Mouse (Mus musculus) mouse embryonic stem cell (cell line): ENCODE measurements around the gene Kcnip1.

Source experiments
- in situ Hi-C, 2 experiments: fragments of 300-500 bp; cut with MboI; formaldehyde crosslinking; loops; 1 replicate in 1 of 2; 3 replicates in 1 of 2; pipeline ENCODE4 v1.14.3; 2019 to 2020; ENCODE audit warnings: low sequenced_read_pairs in 2 of 2, low pct_unique_long_range_greater_than_20kb in 1 of 2, mixed read lengths in 1 of 2; ENCODE audit not compliant: unreplicated experiment in 1 of 2

Gene Kcnip1

DNA sequence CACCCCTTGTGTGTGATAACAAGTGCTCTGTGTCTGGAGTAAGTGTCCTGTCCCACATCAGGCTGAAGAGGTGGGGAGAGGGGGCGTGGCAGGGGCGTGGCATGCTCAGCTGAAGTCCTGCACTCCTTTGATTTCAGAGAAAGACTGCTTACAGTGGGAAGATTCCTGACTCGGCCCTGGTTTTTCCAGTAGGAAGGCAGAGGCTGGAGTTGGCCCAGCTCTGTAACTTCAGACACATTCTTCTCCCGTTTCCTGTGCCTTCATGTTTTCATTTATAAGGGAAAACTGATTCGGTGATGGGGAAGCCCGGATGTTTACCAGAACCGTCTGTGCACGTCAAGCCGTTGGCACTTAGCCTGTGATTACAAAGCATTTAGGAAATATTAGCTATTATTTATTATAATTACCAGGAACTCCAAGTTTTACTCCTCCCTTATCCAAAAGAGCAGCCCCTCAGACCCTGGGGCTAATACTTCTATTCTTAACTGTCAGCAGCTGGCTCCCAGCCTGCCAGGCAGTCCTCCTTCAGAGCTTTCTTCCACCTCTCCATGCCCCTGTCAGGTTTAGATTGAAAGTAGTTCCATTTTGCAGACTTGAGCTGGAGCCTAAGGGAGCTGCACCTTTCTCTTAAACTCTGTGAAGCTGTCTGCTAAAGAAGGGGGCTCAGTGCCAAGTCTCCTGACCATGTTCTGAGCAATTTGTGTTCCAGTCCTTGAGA lies 120.8 kb downstream of the Kcnip1 start:
- in situ Hi-C loops, result no loop called here

DNA sequence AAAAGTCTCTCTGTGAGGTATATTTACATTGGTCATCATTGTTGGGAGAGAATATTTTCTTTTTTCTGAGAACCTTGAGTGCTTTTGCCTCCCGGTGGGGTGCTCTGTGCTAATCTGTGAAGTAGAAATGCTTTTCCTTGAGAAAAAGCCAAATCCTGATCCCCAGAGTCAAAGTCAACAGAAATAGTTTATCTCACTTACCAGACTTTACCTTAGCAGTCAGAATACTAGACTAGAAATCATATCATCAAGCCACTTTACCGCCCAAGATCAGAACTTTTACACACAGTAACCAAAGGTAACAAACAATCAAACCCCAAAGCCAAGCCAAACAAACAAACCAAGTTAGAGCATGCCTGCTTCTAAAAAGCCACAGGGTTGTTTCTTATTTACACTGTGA lies 122.7 kb downstream of the Kcnip1 start:
- in situ Hi-C loops, result no loop called here

DNA sequence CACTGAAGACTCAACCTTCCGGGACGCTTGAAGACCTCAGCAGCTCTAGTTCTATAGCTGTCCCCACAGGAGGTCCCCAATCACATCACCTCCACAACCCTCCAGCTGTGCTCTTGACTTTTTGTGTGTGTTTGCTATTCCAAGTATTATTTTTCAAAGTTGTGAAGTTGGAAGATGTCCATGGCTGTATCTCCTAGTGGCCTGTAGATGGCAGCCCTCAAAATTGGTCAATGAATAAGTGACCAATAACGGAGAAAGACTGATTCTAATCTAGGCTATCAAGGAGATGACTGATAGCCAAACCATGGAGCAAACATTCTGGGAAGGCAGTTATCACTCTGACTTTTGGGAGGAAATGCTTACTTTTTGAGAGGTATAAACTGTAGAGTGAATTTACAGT lies 123.4 kb downstream of the Kcnip1 start:
- in situ Hi-C loops, result no loop called here

DNA sequence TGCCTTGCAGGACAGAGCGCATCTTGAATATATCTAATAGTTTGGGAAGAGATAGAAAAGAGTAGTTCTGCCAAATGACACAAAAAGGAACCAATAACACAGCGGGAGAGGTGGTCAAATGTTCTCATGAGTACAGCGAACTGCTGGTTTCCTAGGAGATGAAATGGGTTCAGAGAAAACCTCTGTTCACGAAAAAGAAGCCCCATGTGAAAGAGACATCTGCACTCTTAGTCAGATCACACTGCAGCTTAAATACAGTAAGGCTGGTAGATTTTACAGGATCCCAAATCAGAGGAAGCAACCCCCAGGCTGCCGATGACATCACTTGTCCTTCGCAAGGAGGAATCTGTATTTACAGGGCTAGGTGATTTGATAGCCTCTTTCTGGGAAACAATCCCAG lies 126.2 kb downstream of the Kcnip1 start:
- in situ Hi-C loops, result no loop called here

DNA sequence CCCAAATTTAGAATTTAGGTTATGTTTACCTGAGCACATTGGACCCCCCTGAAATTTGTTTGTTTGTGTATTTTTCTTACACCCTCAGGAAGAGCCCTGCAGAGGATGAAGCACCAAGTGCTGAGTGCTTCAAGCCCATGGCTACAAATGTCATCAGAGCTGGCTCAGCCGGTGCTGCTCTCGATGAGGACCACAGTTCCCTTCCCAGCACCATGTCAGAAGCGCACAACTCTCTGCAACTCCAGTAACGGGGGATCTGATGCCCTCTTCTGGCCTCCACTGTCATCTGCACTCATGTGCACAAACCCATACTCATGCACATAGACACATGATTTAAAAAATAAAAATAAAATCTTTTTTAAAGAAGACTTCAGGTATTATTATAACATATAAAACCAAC lies 128.7 kb downstream of the Kcnip1 start:
- in situ Hi-C loops, result no loop called here

DNA sequence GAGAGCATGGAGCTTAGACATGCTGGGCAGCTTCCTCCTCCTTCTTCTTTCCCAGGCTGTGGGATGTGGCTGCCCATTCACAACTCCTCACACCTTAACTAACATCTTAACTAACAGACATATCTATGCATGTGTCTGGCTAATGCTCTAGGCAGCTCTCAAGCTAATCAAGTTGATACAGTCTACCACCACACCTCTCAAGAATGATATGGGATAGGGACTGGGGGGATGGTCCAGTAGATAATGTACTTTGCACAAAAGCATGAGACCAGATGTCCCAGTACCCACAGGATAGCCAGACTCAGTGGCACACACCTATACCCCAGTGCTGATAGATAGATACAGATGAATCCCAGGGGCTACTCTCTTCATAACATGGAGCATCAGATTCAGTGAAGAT lies 131.1 kb downstream of the Kcnip1 start:
- in situ Hi-C loops, result no loop called here

DNA sequence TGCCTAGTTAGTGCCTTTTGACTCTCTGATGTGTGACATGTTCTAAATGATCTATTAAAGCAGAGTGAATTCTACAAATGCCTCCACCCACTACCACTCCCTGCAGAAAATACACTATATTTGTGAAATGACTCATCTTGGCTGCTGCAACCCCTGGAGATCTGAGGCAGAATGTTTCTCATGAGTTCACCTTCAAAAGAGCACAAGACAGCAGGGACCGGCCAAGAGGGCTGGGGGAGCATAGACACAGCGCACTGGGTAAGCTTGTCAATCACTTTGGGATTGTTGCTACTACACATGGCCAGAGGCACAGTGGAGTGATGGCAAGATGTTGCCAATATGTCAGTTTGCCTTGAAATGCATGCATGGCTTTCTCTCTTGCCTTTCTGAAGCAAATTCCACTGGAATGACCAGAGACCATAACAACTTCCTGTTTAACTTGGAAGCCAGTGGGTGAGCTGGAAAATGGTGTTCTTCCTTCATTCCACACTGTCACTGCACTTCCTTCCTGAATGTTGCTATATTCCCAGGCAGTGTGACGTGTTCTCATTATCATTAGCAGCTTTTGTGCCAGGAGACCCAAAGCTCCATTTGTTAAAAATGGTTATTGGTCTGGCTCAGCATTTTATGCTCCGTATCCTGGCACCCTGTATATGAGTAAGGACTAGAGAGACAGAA lies 131.9 kb downstream of the Kcnip1 start:
- in situ Hi-C loops, result no loop called here

DNA sequence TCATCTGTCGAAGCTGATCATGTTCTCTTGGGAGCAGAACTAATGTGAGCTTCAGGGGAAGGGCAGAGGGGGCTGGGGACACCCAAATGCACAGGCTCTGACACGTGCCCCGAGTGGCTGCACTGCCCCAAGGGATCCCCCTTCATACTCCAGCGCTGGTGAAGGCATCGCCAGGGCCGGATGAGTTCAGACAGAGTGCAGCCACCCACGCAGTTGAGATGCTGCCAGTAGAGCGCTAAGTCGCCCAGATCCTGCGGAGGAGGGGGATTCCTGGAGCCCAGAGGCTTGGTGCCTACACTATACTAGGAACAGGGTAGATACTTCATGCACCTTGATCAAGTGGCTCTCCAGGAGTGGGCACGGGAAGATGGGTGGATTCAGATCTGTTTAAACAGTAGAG lies 143.3 kb downstream of the Kcnip1 start:
- in situ Hi-C loops, result no loop called here

DNA sequence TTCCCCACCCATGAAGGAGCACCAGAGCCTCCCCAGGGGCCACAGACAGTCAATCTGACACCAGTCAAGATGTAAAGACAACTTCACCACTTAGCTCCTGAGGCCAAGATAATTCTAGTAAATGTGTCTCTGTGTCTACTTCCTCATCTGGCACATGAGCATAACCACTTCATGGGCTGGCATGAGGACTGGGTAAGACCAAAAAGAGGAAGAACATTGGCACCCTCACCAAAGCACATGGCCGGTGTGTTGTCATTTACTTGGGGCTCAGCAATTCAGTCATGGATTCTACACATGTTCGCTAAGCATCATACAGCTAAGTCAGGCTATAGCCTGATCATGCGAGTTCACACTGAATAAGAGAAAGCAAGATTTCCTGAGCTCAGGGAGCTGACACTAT lies 144.3 kb downstream of the Kcnip1 start:
- in situ Hi-C loops, result no loop called here

DNA sequence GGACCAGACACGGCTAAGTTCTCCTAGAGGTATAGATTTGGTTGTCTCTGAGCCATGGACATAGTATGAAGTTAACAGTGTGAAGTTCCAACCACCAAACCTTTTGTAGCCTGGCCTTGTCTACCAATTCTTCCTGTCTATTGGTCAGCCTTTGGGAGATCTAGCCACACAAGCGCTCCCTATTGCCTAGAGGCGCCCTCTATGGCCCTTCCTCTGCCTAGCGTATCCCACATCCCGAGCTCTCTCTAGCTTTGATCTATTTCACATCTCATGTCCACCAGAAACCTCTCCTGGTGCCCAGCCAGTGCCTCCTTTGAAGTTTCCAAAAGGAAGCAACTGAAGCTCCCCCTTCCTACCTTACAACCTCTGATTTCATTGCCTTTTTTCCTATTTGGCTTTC lies 147.0 kb downstream of the Kcnip1 start:
- in situ Hi-C loops, result no loop called here

DNA sequence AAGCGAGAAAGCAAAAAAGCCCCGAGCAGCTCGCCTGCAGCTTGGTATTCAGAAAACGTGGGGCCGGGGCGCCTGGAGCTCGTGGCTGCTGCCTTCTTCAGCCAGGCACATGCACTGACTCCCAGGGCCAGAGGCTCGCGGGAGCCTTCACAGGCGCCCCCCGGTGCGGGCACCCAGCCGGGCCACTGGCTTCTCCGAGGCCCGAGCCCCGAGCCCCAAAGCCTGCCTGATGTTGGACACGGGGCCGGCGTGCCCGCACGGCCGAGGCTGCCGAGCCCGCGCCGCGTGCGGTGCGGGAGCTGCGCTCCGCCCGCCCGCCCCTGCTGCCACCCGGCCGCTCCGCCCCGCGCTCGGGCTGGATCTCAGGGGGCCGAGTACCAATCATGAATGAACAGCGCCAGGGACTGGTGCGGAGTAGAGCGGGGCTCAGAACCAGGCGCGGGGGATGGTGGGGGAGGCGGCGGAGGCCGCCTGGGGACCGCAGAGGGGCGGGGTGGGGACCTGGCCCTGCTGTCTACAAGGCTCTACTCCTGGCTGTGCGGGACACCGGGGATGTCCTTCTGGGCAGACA lies 149.6 kb downstream of the Kcnip1 start:
- in situ Hi-C loops, result no loop called here

DNA sequence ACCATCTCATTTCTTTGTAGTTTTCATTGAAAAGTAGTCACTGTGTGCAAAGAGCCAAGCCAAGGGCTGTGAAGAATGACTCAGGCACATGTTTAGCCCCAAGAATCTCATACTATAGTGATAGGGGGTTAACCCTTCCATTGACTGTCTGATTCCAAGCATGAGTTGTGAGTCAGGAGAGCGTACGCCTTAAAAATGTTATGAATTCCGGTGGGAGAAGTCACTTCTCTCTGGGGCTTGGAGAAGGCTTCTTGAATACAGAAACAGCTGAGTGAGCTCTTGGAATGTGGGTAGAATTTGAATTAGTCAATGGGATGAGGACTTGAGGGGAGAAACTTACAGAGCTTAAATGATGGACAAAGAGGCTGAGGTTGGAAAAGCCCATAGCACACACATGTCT lies 153.9 kb downstream of the Kcnip1 start:
- in situ Hi-C loops, result no loop called here

DNA sequence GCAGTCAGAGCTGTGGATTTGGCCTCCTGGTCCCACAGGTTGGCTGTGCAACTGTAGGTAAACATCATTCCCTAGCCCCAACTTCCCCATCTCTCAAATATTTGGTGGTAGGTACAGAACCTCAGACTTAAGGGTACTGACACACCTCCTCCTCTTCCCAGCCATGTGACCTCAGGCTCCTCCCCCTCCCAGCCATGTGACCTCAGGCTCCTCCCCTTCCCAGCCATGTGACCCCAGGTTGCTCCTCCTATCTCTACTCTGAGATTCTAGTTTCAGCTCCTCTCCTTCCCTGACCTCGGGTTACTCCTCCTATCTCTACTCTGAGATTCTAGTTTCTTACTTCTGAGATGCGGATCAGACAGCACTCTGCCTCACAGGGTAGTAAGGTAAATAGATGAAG lies 163.2 kb downstream of the Kcnip1 start:
- in situ Hi-C loops, result no loop called here

DNA sequence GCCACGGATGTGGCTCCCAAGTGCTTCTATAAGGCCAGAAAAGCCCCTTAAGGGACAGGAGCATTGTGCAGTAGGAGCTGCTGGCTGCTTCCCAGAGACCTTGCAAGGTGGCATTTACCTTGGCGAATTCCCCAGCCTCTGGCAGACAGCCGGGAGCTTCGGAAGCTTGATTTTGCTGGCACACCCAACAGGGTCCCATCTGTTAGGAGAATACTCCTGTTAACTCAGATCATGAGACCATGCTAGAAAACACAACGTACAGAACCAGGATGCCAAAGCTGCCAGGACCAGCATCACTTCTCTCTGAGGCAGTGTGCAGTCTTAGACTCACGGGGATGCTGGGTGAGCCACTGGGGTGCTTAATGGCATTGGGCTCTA lies 165.1 kb downstream of the Kcnip1 start:
- in situ Hi-C loops, result no loop called here

DNA sequence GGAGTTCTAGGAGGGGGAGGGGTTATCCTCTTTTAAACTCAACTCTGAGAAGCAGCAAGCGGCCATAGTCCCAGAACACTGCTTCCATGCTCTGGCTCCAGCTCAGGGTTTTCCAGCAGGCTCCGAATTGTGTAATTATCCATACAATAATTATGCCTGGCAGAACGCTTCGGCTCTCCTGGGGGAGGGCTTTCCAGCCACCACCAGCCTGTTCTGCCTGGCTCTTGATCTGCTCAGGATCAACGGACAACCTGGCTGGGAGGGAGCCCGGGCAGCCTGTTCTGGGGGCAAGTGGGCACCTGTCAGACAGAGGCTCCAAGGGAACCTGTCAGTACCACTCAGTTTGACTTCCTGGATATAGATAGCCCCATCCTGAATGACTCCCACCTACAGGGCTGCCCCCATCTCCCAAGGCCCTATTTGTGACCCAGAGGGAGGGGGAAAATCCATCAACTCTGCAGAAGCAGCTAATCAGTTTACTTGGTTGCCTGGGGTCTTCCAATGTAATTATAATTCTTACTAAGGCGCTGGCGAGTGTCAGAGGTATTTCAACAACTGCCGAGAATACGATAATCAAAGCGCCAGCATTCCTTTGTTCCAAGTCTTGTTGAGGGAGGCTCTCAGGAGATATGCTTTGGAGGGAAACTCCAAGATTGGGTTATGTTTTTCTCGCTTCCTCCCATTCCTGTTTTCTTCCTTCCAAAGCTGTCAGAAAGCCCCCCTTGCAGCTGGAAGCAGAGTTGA lies 165.7 kb downstream of the Kcnip1 start:
- in situ Hi-C loops, result no loop called here

DNA sequence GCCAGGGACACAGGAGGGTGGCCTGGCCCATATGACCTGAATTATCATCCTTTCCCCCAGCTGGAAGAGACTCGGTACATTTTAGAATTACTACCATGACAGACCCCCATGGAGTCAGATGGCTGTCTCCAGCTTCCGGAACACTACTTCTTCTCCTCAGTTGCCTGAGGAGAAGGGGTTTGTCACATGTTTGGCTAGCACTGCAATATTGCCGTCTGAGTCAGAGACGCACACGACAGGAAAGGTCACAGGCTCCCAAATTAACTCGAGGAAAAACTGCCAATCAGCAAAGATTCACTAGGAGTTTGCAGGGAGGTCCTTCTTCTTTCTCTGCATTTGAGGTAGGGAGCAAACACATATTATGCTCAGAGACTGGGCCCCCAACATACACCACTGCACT lies 168.2 kb downstream of the Kcnip1 start:
- in situ Hi-C loops, result no loop called here

DNA sequence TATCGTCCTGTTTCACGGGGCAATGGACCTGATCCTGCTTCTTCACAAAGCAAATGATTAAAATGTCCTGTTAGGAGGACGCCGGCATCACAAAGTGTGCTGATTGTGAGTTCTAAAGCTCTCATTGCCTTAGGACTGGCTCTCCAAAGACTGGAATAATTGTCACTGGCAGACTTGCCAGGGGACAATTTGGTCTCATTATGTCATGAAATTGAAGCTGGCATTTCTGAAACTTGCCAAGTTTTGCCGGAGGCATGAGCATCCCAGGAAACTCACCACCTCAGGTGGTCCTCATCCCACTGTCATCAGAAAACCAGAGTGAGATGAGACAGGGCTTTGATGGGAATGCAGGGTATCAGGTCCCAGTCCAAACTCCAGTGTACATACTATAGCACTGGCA lies 171.6 kb downstream of the Kcnip1 start:
- in situ Hi-C loops, result no loop called here

DNA sequence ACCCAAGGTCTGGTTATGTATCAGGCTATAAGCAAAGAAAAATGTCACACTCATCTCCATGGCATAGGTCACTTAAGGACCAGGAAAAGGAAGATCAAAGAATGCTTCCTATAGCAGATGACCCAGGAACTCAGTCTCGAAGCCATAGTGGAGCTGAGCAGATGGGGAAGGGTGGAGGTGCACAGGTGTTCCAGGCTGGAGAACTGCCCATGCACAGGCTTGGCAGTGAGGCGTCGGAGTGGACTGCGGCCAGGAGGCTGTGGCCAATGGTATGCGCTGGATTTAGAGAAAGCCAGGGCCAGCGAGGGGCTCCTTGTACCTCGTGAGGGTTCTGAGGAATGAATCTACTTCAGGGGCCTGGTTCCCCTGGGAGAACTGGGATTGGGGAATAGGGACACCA lies 172.1 kb downstream of the Kcnip1 start:
- in situ Hi-C loops, result no loop called here

DNA sequence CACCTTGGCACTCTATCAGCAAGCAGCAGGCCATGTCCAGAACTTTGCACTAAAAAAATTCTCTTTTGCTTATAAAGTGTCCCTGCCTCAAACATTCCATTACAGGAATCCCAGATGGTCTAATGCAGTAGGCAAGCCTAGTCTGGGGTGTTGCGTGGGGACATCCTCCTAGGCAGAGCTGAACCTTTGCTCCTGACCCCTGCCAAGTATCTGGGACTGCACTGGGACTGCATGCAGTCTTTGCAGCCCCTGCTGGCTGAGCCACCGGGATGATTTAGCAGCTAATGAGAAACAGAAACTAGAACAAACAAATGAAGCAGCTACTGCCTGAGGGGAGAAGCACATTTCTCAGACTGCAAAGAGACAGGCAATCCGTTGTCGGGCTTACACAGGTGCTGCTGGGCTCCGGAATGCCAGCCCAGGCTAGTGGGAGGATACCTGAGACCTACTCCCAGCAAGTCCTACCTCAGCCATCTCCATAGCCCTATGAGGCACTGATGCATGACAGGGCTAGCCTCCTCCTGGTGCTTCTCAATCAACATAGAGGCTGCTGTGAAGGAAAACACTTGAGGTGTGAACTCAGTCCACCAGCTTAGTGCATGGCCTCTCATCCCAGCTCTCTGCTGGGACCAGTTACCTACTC lies 174.0 kb downstream of the Kcnip1 start:
- in situ Hi-C loops, result no loop called here
